18 mouse cellular contexts compared by ENCODE assay signal in genomic region chr17:50966147-50966546, GRCm38 (mm10).
"Had no signal": no experiment of that assay in that cellular context is flagged by ENCODE, and none has a peak within 500 bp of the region (broad histone marks: within the 10 kb centered on the region; RNA-seq: fewer than 3 reads in every experiment).

No protein-coding gene starts in this region.

- H3K36me3 ChIP-seq: midbrain, embryonic 12.5 days; neural tube, embryonic 13.5 days; neural tube, embryonic 15.5 days had no signal

- H3K9ac ChIP-seq: liver, postnatal 0 days; lung, embryonic 14.5 days; midbrain, embryonic 12.5 days; neural tube, embryonic 13.5 days; neural tube, embryonic 15.5 days had no signal

- DNase-seq: liver, postnatal 0 days; lung, embryonic 14.5 days; lung, postnatal 10 days; lung, postnatal 4 days; midbrain, embryonic 14.5 days; retina, postnatal 1 day; right cerebral cortex, adult 18-20 months; right cerebral cortex, postnatal 25 days; right cerebral cortex, postnatal 4 days; spleen, adult 18-20 months; thymus, adult 18-20 months; thymus, postnatal 14 days; thymus, postnatal 36 days had no signal

- H3K27ac ChIP-seq: midbrain, embryonic 10.5 days; midbrain, embryonic 12.5 days; neural tube, embryonic 13.5 days; neural tube, embryonic 15.5 days had no signal

- H3K4me1 ChIP-seq: midbrain, embryonic 10.5 days; midbrain, embryonic 12.5 days; neural tube, embryonic 15.5 days had no signal

- H3K4me3 ChIP-seq: midbrain, embryonic 10.5 days; midbrain, embryonic 12.5 days; myocyte; neural tube, embryonic 13.5 days; neural tube, embryonic 15.5 days had no signal

- H3K9me3 ChIP-seq: midbrain, embryonic 10.5 days; midbrain, embryonic 12.5 days; neural tube, embryonic 13.5 days; neural tube, embryonic 15.5 days had no signal
